Mouse (Mus musculus) cortical plate, adult 2 months (tissue): ENCODE results near the gene Sele.

Source experiments
- CTCF ChIP-seq: fragments of 200-500 bp; IDR thresholded peaks from 2 replicates; pipeline ENCODE4 v1.5.1; 2011; ENCODE audit warnings: mild to moderate bottlenecking, control low read depth, low read length; ENCODE audit not compliant: insufficient read depth; ENCODE audit errors: extremely low read depth
- POLR2A ChIP-seq: fragments of 200-500 bp; IDR thresholded peaks from 2 replicates; pipeline ENCODE4 v1.6.1; 2011; ENCODE audit warnings: mild to moderate bottlenecking, low read length, control low read depth; ENCODE audit not compliant: insufficient read depth; ENCODE audit errors: extremely low read depth

- TF ChIP-seq CTCF = no peak
- no peak for TF ChIP-seq POLR2A
Observed at GRCm38 (mm10) chr1:164047934-164048333, at the start of gene Sele.
